Comparison of ENCODE assay signal across 14 mouse cellular contexts in the genomic region with DNA sequence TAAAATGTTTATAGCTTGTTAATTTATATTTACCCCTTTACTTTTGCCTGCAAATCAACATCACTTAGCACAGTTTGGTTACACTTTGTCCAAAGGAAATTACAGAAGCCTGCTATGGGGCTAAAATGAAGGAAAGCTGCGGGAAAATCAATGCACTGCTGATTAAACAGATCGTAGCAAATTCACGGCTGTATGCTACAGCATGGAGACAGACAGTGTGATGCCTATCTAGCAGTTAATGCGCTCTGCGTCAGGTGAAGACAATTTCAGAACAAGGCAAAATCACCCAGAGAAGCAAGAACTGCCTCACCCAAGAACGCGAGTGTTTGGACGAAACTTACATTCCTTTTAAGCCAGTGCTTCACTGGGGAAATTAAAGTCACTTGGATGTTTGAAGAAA.
DNase-seq lines count a peak whose midpoint lies in the region; ATAC-seq and TF ChIP-seq lines count a peak whose summit lies in the region.
"Had no signal": no experiment of that assay in that cellular context is flagged by ENCODE, and none has a peak within 500 bp of the region (broad histone marks: within the 10 kb centered on the region; RNA-seq: fewer than 3 reads in every experiment).

No protein-coding gene starts in this region.

- no peak overlapping the region for H3K4me3 ChIP-seq in neural tube, embryonic 13.5 days
- H3K4me3 ChIP-seq in forebrain, embryonic 14.5 days (ENCODE audit: low read depth, low read length), result 0 out of 2 replicates have a peak overlapping the region, but pooled peaks have one; percentile 4
- no peak overlapping the region for H3K4me3 ChIP-seq in hindbrain, postnatal 0 days (ENCODE audit: low read length)
- no peak overlapping the region for H3K4me3 ChIP-seq in kidney, embryonic 14.5 days (ENCODE audit: low read length)
- H3K4me3 ChIP-seq in liver, embryonic 12.5 days, result no peak overlapping the region
- H3K4me3 ChIP-seq: embryonic facial prominence, embryonic 13.5 days; liver, embryonic 13.5 days had no signal

- no peak overlapping the region for H3K9ac ChIP-seq in neural tube, embryonic 13.5 days
- H3K9ac ChIP-seq in forebrain, embryonic 14.5 days (ENCODE audit: low read length), result peak overlapping the region; percentile 54
- no peak overlapping the region for H3K9ac ChIP-seq in hindbrain, postnatal 0 days (replicated peaks; ENCODE audit: low read length)
- no peak overlapping the region for H3K9ac ChIP-seq in kidney, embryonic 14.5 days (ENCODE audit: low read depth, low read length)
- no peak overlapping the region for H3K9ac ChIP-seq in liver, embryonic 12.5 days
- H3K9ac ChIP-seq: embryonic facial prominence, embryonic 13.5 days; liver, embryonic 13.5 days had no signal

- H3K27me3 ChIP-seq in neural tube, embryonic 13.5 days, result 0 out of 2 replicates have a peak, but pooled peaks cover 3% of the 10 kb centered on the region
- H3K27me3 ChIP-seq in forebrain, embryonic 14.5 days (replicated peaks; ENCODE audit: control insufficient read depth, insufficient read depth, low read length), result no peaks in the 10 kb centered on the region
- no peaks in the 10 kb centered on the region for H3K27me3 ChIP-seq in hindbrain, postnatal 0 days (ENCODE audit: insufficient read depth, low read length)
- H3K27me3 ChIP-seq in kidney, embryonic 14.5 days (ENCODE audit: control insufficient read depth, insufficient read depth, low read length), result no peaks in the 10 kb centered on the region
- no peaks in the 10 kb centered on the region for H3K27me3 ChIP-seq in liver, embryonic 12.5 days (replicated peaks)
- H3K27me3 ChIP-seq: CH12.LX; embryonic facial prominence, embryonic 13.5 days; liver, embryonic 13.5 days had no signal

- DNase-seq in neural tube, embryonic 10.5 days (ENCODE audit: extremely low spot score, low spot score), result no peak
- DNase-seq in forebrain, embryonic 14.5 days (ENCODE audit: low spot score), result peak; percentile 75
- DNase-seq in hindbrain, postnatal 0 days (ENCODE audit: low spot score), result peak; percentile 24
- peak; percentile 15 for DNase-seq in retina, postnatal 1 day
- DNase-seq: cerebellum, adult 9-11 months; kidney, postnatal 14 days; liver, embryonic 13.5 days; lung, postnatal 36 days; thymus, postnatal 25 days had no signal

- H3K9me3 ChIP-seq in neural tube, embryonic 13.5 days, result no peaks in the 10 kb centered on the region
- H3K9me3 ChIP-seq in forebrain, embryonic 14.5 days (replicated peaks; ENCODE audit: control insufficient read depth, low read length), result no peaks in the 10 kb centered on the region
- H3K9me3 ChIP-seq in hindbrain, postnatal 0 days (ENCODE audit: low read length), result no peaks in the 10 kb centered on the region
- no peaks in the 10 kb centered on the region for H3K9me3 ChIP-seq in kidney, embryonic 14.5 days (ENCODE audit: control insufficient read depth, low read length)
- H3K9me3 ChIP-seq in liver, embryonic 12.5 days (replicated peaks), result no peaks in the 10 kb centered on the region
- H3K9me3 ChIP-seq: embryonic facial prominence, embryonic 13.5 days; liver, embryonic 13.5 days had no signal

- ATAC-seq in neural tube, embryonic 13.5 days (ENCODE audit: low read depth), result no peak
- peak; percentile 46 for ATAC-seq in forebrain, embryonic 14.5 days
- no peak for ATAC-seq in hindbrain, postnatal 0 days
- no peak for ATAC-seq in kidney, embryonic 14.5 days (ENCODE audit: low FRiP score, low TSS enrichment)
- ATAC-seq in liver, embryonic 12.5 days, result no peak

- no peaks in the 10 kb centered on the region for H3K36me3 ChIP-seq in neural tube, embryonic 13.5 days
- H3K36me3 ChIP-seq in forebrain, embryonic 14.5 days (ENCODE audit: control insufficient read depth, insufficient read depth, low read length), result no peaks in the 10 kb centered on the region
- no peaks in the 10 kb centered on the region for H3K36me3 ChIP-seq in hindbrain, postnatal 0 days (ENCODE audit: insufficient read depth, low read length)
- no peaks in the 10 kb centered on the region for H3K36me3 ChIP-seq in kidney, embryonic 14.5 days (ENCODE audit: control insufficient read depth, insufficient read depth, low read length)
- no peaks in the 10 kb centered on the region for H3K36me3 ChIP-seq in liver, embryonic 12.5 days
- H3K36me3 ChIP-seq: embryonic facial prominence, embryonic 13.5 days; liver, embryonic 13.5 days had no signal

- TF ChIP-seq CTCF in hindbrain, postnatal 0 days (IDR thresholded peaks at IDR 0.05; ENCODE audit: low read depth), result no peak

- H3K4me2 ChIP-seq in neural tube, embryonic 13.5 days, result 0 out of 2 replicates have a peak overlapping the region, but pooled peaks have one; percentile 5
- H3K4me2 ChIP-seq in forebrain, embryonic 14.5 days (ENCODE audit: low read length), result peak overlapping the region; percentile 47
- H3K4me2 ChIP-seq in hindbrain, postnatal 0 days (ENCODE audit: low read depth, low read length), result peak overlapping the region; percentile 36
- no peak overlapping the region for H3K4me2 ChIP-seq in kidney, embryonic 14.5 days (replicated peaks; ENCODE audit: low read depth, low read length)
- no peak overlapping the region for H3K4me2 ChIP-seq in liver, embryonic 12.5 days
- H3K4me2 ChIP-seq: embryonic facial prominence, embryonic 13.5 days; liver, embryonic 13.5 days had no signal

- H3K4me1 ChIP-seq in neural tube, embryonic 13.5 days (replicated peaks), result peaks cover 15% of the 10 kb centered on the region; the same call in 1 of the 2 replicates
- H3K4me1 ChIP-seq in forebrain, embryonic 14.5 days (ENCODE audit: control insufficient read depth, insufficient read depth, low read length), result peaks cover 4% of the 10 kb centered on the region; the same call in 1 of the 2 replicates
- H3K4me1 ChIP-seq in hindbrain, postnatal 0 days (ENCODE audit: insufficient read depth, low read length), result no peaks in the 10 kb centered on the region
- H3K4me1 ChIP-seq in kidney, embryonic 14.5 days (ENCODE audit: control insufficient read depth, insufficient read depth, low read length), result no peaks in the 10 kb centered on the region
- H3K4me1 ChIP-seq in liver, embryonic 12.5 days, result no peaks in the 10 kb centered on the region
- H3K4me1 ChIP-seq: embryonic facial prominence, embryonic 13.5 days; liver, embryonic 13.5 days had no signal

- WGBS in neural tube, embryonic 13.5 days, result 57% methylated on average over 8 of the region's 8 CpGs
- WGBS in forebrain, embryonic 14.5 days, result 7% methylated on average over 8 of the region's 8 CpGs
- WGBS in hindbrain, postnatal 0 days, result 43% methylated on average over 8 of the region's 8 CpGs
- 69% methylated on average over 8 of the region's 8 CpGs for WGBS in kidney, embryonic 14.5 days
- 64% methylated on average over 8 of the region's 8 CpGs for whole genome bisulfite sequencing in liver, embryonic 12.5 days (ENCODE audit: insufficient replicate concordance)

- no peak overlapping the region for H3K27ac ChIP-seq in neural tube, embryonic 13.5 days (replicated peaks)
- peak overlapping the region; percentile 83 for H3K27ac ChIP-seq in forebrain, embryonic 14.5 days (ENCODE audit: low read depth, low read length)
- H3K27ac ChIP-seq in hindbrain, postnatal 0 days, result no peak overlapping the region
- H3K27ac ChIP-seq in kidney, embryonic 14.5 days (ENCODE audit: low read depth, low read length), result no peak overlapping the region
- H3K27ac ChIP-seq in liver, embryonic 12.5 days, result no peak overlapping the region
- H3K27ac ChIP-seq: embryonic facial prominence, embryonic 13.5 days; liver, embryonic 13.5 days had no signal

Comparison
In these comparisons a context has a peak if more than half of its experiments do, and no peak if none do; other contexts are left out.
1. H3K4me2 ChIP-seq: peak in neural tube, embryonic 13.5 days (single experiment), forebrain, embryonic 14.5 days (single experiment) and hindbrain, postnatal 0 days (single experiment); none in kidney, embryonic 14.5 days (single experiment) and liver, embryonic 12.5 days (single experiment).